Mouse (Mus musculus): Measurements from ENCODE around the gene Galm. TPM values are rescaled to one million over a fixed set of nuclear protein-coding genes. Genes with fewer than 3 reads are reported as not detected.

The Galm gene
- 0.02 TPM in 1 of 2 replicates, not detected in the other for polyA plus RNA-seq (2012)

GRCm38 (mm10) chr17:80127331-80128251 is at the start of gene Galm:
TSS of gene Galm (plus strand) at chr17:80127471.
- H3K9me3 ChIP-seq (ENCODE audit: control insufficient read depth, low read length) = no peaks in the 10 kb centered on the region
- peaks cover 5% of the 10 kb centered on the region for H3K4me1 ChIP-seq (ENCODE audit: control insufficient read depth)
- H3K36me3 ChIP-seq (ENCODE audit: control insufficient read depth) = no peaks in the 10 kb centered on the region
- peak within 1 kb of the TSS; percentile 67 for H3K4me3 ChIP-seq (replicated peaks)
- no peak for TF ChIP-seq GATA1 (IDR thresholded peaks at IDR 0.05; ENCODE audit: low read length)
- no peak for TF ChIP-seq TAL1 (IDR thresholded peaks at IDR 0.05; ENCODE audit: low read length)
- no peaks in the 10 kb centered on the region; the same call in 1 of the 2 replicates for H3K27me3 ChIP-seq (ENCODE audit: control insufficient read depth)

GRCm38 (mm10) chr17:80078726-80079125 is 48.5 kb upstream of the Galm start:
- H3K27me3 ChIP-seq (ENCODE audit: control insufficient read depth) = peaks cover 3% of the 10 kb centered on the region; the same call in 1 of the 2 replicates
- H3K4me1 ChIP-seq (ENCODE audit: control insufficient read depth) = no peaks in the 10 kb centered on the region
- H3K36me3 ChIP-seq (ENCODE audit: control insufficient read depth) = no peaks in the 10 kb centered on the region
- H3K9me3 ChIP-seq (ENCODE audit: control insufficient read depth, low read length) = no peaks in the 10 kb centered on the region
- no peak for TF ChIP-seq GATA1 (IDR thresholded peaks at IDR 0.05; ENCODE audit: low read length)
- TF ChIP-seq TAL1 (IDR thresholded peaks at IDR 0.05; ENCODE audit: low read length) = no peak
- no peak overlapping the region for H3K4me3 ChIP-seq (replicated peaks)

- H3K4me3 ChIP-seq (replicated peaks) = no peak overlapping the region
- TF ChIP-seq TAL1 (IDR thresholded peaks at IDR 0.05; ENCODE audit: low read length) = no peak
- TF ChIP-seq GATA1 (IDR thresholded peaks at IDR 0.05; ENCODE audit: low read length) = no peak
These were observed 44.0 kb upstream of the Galm start for GRCm38 (mm10) chr17:80083223-80083622.

GRCm38 (mm10) chr17:80084424-80084823 is 42.8 kb upstream of the Galm start:
- H3K27me3 ChIP-seq (ENCODE audit: control insufficient read depth) = peaks cover 2% of the 10 kb centered on the region
- TF ChIP-seq TAL1 (IDR thresholded peaks at IDR 0.05; ENCODE audit: low read length) (no peak), GATA1 (IDR thresholded peaks at IDR 0.05; ENCODE audit: low read length) (no peak)
- peaks cover 5% of the 10 kb centered on the region for H3K9me3 ChIP-seq (ENCODE audit: control insufficient read depth, low read length)
- no peaks in the 10 kb centered on the region for H3K36me3 ChIP-seq (ENCODE audit: control insufficient read depth)
- no peak overlapping the region for H3K4me3 ChIP-seq (replicated peaks)
- H3K4me1 ChIP-seq (ENCODE audit: control insufficient read depth) = no peaks in the 10 kb centered on the region

More at GRCm38 (mm10) chr17:80083223-80083622, 44.0 kb upstream of the Galm start:
- no peaks in the 10 kb centered on the region for H3K36me3 ChIP-seq (ENCODE audit: control insufficient read depth)
- no peaks in the 10 kb centered on the region for H3K4me1 ChIP-seq (ENCODE audit: control insufficient read depth)
- H3K27me3 ChIP-seq (ENCODE audit: control insufficient read depth) = peaks cover 2% of the 10 kb centered on the region; the same call in 1 of the 2 replicates
- H3K9me3 ChIP-seq (ENCODE audit: control insufficient read depth, low read length) = peaks cover 5% of the 10 kb centered on the region

GRCm38 (mm10) chr17:80086591-80086990 is 40.7 kb upstream of the Galm start:
- H3K27me3 ChIP-seq (ENCODE audit: control insufficient read depth) = peaks cover 6% of the 10 kb centered on the region
- no peaks in the 10 kb centered on the region for H3K4me1 ChIP-seq (ENCODE audit: control insufficient read depth)
- peaks cover 5% of the 10 kb centered on the region for H3K9me3 ChIP-seq (ENCODE audit: control insufficient read depth, low read length)
- no peak overlapping the region for H3K4me3 ChIP-seq (replicated peaks)
- H3K36me3 ChIP-seq (ENCODE audit: control insufficient read depth) = no peaks in the 10 kb centered on the region
- TF ChIP-seq TAL1 (IDR thresholded peaks at IDR 0.05; ENCODE audit: low read length) = no peak
- no peak for TF ChIP-seq GATA1 (IDR thresholded peaks at IDR 0.05; ENCODE audit: low read length)

GRCm38 (mm10) chr17:80088168-80088567 is 39.1 kb upstream of the Galm start:
- H3K36me3 ChIP-seq (ENCODE audit: control insufficient read depth) = no peaks in the 10 kb centered on the region
- peaks cover 5% of the 10 kb centered on the region for H3K9me3 ChIP-seq (ENCODE audit: control insufficient read depth, low read length)
- H3K4me1 ChIP-seq (ENCODE audit: control insufficient read depth) = no peaks in the 10 kb centered on the region
- peaks cover 6% of the 10 kb centered on the region for H3K27me3 ChIP-seq (ENCODE audit: control insufficient read depth)
- H3K4me3 ChIP-seq (replicated peaks) = no peak overlapping the region
- TF ChIP-seq TAL1 (IDR thresholded peaks at IDR 0.05; ENCODE audit: low read length) (no peak), GATA1 (IDR thresholded peaks at IDR 0.05; ENCODE audit: low read length) (no peak)

GRCm38 (mm10) chr17:80090551-80090950 is 36.7 kb upstream of the Galm start:
- H3K4me3 ChIP-seq (replicated peaks) = no peak overlapping the region
- no peaks in the 10 kb centered on the region; the same call in 1 of the 2 replicates for H3K9me3 ChIP-seq (ENCODE audit: control insufficient read depth, low read length)
- TF ChIP-seq GATA1 (IDR thresholded peaks at IDR 0.05; ENCODE audit: low read length) (no peak), TAL1 (IDR thresholded peaks at IDR 0.05; ENCODE audit: low read length) (no peak)
- no peaks in the 10 kb centered on the region for H3K36me3 ChIP-seq (ENCODE audit: control insufficient read depth)
- peaks cover 6% of the 10 kb centered on the region for H3K27me3 ChIP-seq (ENCODE audit: control insufficient read depth)
- H3K4me1 ChIP-seq (ENCODE audit: control insufficient read depth) = no peaks in the 10 kb centered on the region

GRCm38 (mm10) chr17:80091879-80092549 is 35.3 kb upstream of the Galm start:
- H3K27me3 ChIP-seq (ENCODE audit: control insufficient read depth) = peaks cover 11% of the 10 kb centered on the region
- TF ChIP-seq TAL1 (IDR thresholded peaks at IDR 0.05; ENCODE audit: low read length) (no peak), GATA1 (IDR thresholded peaks at IDR 0.05; ENCODE audit: low read length) (no peak)
- no peak overlapping the region for H3K4me3 ChIP-seq (replicated peaks)
- no peaks in the 10 kb centered on the region for H3K36me3 ChIP-seq (ENCODE audit: control insufficient read depth)
- H3K9me3 ChIP-seq (ENCODE audit: control insufficient read depth, low read length) = no peaks in the 10 kb centered on the region
- H3K4me1 ChIP-seq (ENCODE audit: control insufficient read depth) = no peaks in the 10 kb centered on the region

Data from erythroblast, embryonic 14.5 days (primary cell).